ENCODE assay signal across 27 mouse cellular contexts in the genomic region with DNA sequence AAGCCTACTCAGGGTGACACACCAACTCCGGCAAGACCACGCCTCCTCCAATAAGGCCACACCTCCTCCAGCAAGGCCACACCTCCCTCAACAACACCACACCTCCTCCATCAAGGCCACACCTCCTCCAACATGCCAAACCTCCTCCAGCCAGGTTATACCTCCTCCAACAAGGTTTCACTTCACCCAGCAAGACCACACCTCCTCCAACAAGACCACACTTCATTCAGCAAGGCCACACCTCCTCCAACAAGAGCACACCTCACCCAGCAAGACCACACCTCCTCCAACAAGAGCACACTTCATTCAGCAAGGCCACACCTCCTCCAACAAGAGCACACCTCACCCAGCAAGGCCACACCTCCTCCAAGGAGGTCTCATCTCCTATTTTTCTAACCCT. TPM values are rescaled to one million over a fixed set of nuclear protein-coding genes. Genes with fewer than 3 reads are reported as not detected.
"Had no signal": no experiment of that assay in that cellular context is flagged by ENCODE, and none has a peak within 500 bp of the region (broad histone marks: within the 10 kb centered on the region; RNA-seq: fewer than 3 reads in every experiment).

No protein-coding gene starts in this region.

- DNase-seq: kidney, adult 8-10 months; kidney, postnatal 25 days; layer of hippocampus, postnatal 36 days; liver, embryonic 13.5 days; lung, adult 2 months; midbrain, embryonic 14.5 days; right cerebral cortex, adult 18-20 months; right cerebral cortex, postnatal 14 days; right cerebral cortex, postnatal 4 days; thymus, adult 2 months; thymus, postnatal 14 days; thymus, postnatal 4 days had no signal

- H3K36me3 ChIP-seq: liver, embryonic 13.5 days had no signal

- H3K27ac ChIP-seq: layer of hippocampus, adult 2 months; left cerebral cortex, adult 2 months; liver, embryonic 13.5 days; stomach, postnatal 0 days had no signal

- H3K4me2 ChIP-seq: liver, embryonic 13.5 days; midbrain, embryonic 11.5 days had no signal

- H3K9ac ChIP-seq: liver, embryonic 13.5 days had no signal

- H3K4me3 ChIP-seq: layer of hippocampus, adult 2 months; left cerebral cortex, adult 2 months; liver, embryonic 13.5 days had no signal

- H3K4me1 ChIP-seq: liver, embryonic 13.5 days had no signal

- ATAC-seq: lung, postnatal 0 days had no signal

- H3K9me3 ChIP-seq: liver, embryonic 13.5 days had no signal

RNA-seq across cellular contexts. Expression of a gene that starts 15.7 kb away (rescaled TPM):
- total RNA-seq: liver, adult 2 months; megakaryocyte-erythroid progenitor cell, adult 5-6 weeks; midbrain, postnatal 0 days had no signal
- polyA plus RNA-seq: kidney, embryonic 16.5 days; large intestine, adult 2 months; limb, embryonic 11.5 days; liver, adult 2 months; liver, embryonic 13.5 days; liver, embryonic 16.5 days; lung, adult 2 months; lung, postnatal 0 days; midbrain, embryonic 14.5 days; neural tube, embryonic 11.5 days; neural tube, embryonic 14.5 days; stomach, embryonic 14.5 days; stomach, postnatal 0 days; thymus, adult 2 months had no signal
